Mouse (Mus musculus): Measurements from ENCODE around the gene Inmt. TPM values are rescaled to one million over a fixed set of nuclear protein-coding genes. Genes with fewer than 3 reads are reported as not detected.

Gene Inmt
- polyA plus RNA-seq, 1 experiment from 2014 or later, result not detected

- peaks cover 4% of the 10 kb centered on the region for H3K27me3 ChIP-seq (replicated peaks; ENCODE audit: control insufficient read depth, insufficient read depth, low read length)
- H3K4me3 ChIP-seq (ENCODE audit: low read length), result no peak overlapping the region
- no peak overlapping the region for H3K9ac ChIP-seq (ENCODE audit: low read depth, low read length)
- no peak for ATAC-seq
- H3K9me3 ChIP-seq (ENCODE audit: control insufficient read depth, low read length), result no peaks in the 10 kb centered on the region
- no peak overlapping the region for H3K4me2 ChIP-seq (ENCODE audit: low read length)
- no peaks in the 10 kb centered on the region for H3K4me1 ChIP-seq (ENCODE audit: control insufficient read depth, insufficient read depth, low read depth, low read length)
- H3K36me3 ChIP-seq (ENCODE audit: control insufficient read depth, insufficient read depth, low read length), result no peaks in the 10 kb centered on the region
- WGBS, result 53% methylated on average over 2 of the region's 2 CpGs
- no peak overlapping the region for H3K27ac ChIP-seq (ENCODE audit: low read depth, low read length)
These were observed 613 bp upstream of the Inmt start for GRCm38 (mm10) chr6:55175456-55175855.

- H3K27ac ChIP-seq (ENCODE audit: low read depth, low read length), result no peak overlapping the region
- ATAC-seq, result peak; percentile 48; the same call in 1 of the 2 replicates
- H3K9ac ChIP-seq (ENCODE audit: low read depth, low read length), result no peak overlapping the region
- H3K4me1 ChIP-seq (ENCODE audit: control insufficient read depth, insufficient read depth, low read depth, low read length), result no peaks in the 10 kb centered on the region
- H3K36me3 ChIP-seq (ENCODE audit: control insufficient read depth, insufficient read depth, low read length), result no peaks in the 10 kb centered on the region
- H3K27me3 ChIP-seq (replicated peaks; ENCODE audit: control insufficient read depth, insufficient read depth, low read length), result peaks cover 7% of the 10 kb centered on the region
- no peak overlapping the region for H3K4me2 ChIP-seq (ENCODE audit: low read length)
- no peaks in the 10 kb centered on the region for H3K9me3 ChIP-seq (ENCODE audit: control insufficient read depth, low read length)
- no peak overlapping the region for H3K4me3 ChIP-seq (ENCODE audit: low read length)
- 9% methylated on average over 3 of the region's 3 CpGs for WGBS
These were observed 898 bp downstream of the Inmt start for GRCm38 (mm10) chr6:55173941-55174349.

GRCm38 (mm10) chr6:55173171-55173570 is 1.7 kb downstream of the Inmt start:
- Histone ChIP-seq H3K9me3 (ENCODE audit: control insufficient read depth, low read length) (no peaks in the 10 kb centered on the region), H3K4me3 (ENCODE audit: low read length) (no peak overlapping the region), H3K4me1 (ENCODE audit: control insufficient read depth, insufficient read depth, low read depth, low read length) (no peaks in the 10 kb centered on the region), H3K27me3 (replicated peaks; ENCODE audit: control insufficient read depth, insufficient read depth, low read length) (peaks cover 13% of the 10 kb centered on the region), H3K27ac (ENCODE audit: low read depth, low read length) (no peak overlapping the region), H3K36me3 (ENCODE audit: control insufficient read depth, insufficient read depth, low read length) (no peaks in the 10 kb centered on the region), H3K9ac (ENCODE audit: low read depth, low read length) (no peak overlapping the region), H3K4me2 (ENCODE audit: low read length) (no peak overlapping the region)
- no peak for ATAC-seq
- WGBS, result 51% methylated on average over 10 of the region's 10 CpGs

GRCm38 (mm10) chr6:55171638-55172037 is 3.2 kb downstream of the Inmt start:
- peaks cover 16% of the 10 kb centered on the region for H3K27me3 ChIP-seq (replicated peaks; ENCODE audit: control insufficient read depth, insufficient read depth, low read length)
- H3K9me3 ChIP-seq (ENCODE audit: control insufficient read depth, low read length), result no peaks in the 10 kb centered on the region
- 50% methylated on average over 4 of the region's 4 CpGs for WGBS
- ATAC-seq, result no peak
- no peak overlapping the region for H3K27ac ChIP-seq (ENCODE audit: low read depth, low read length)
- H3K9ac ChIP-seq (ENCODE audit: low read depth, low read length), result no peak overlapping the region
- no peaks in the 10 kb centered on the region for H3K36me3 ChIP-seq (ENCODE audit: control insufficient read depth, insufficient read depth, low read length)
- H3K4me1 ChIP-seq (ENCODE audit: control insufficient read depth, insufficient read depth, low read depth, low read length), result no peaks in the 10 kb centered on the region
- H3K4me2 ChIP-seq (ENCODE audit: low read length), result no peak overlapping the region
- no peak overlapping the region for H3K4me3 ChIP-seq (ENCODE audit: low read length)

GRCm38 (mm10) chr6:55169818-55170217 is 5.0 kb downstream of the Inmt start:
- WGBS, result 54% methylated on average over 5 of the region's 5 CpGs
- ATAC-seq, result no peak
- Histone ChIP-seq H3K9me3 (ENCODE audit: control insufficient read depth, low read length) (no peaks in the 10 kb centered on the region), H3K4me2 (ENCODE audit: low read length) (no peak overlapping the region), H3K4me1 (ENCODE audit: control insufficient read depth, insufficient read depth, low read depth, low read length) (no peaks in the 10 kb centered on the region), H3K9ac (ENCODE audit: low read depth, low read length) (no peak overlapping the region), H3K4me3 (ENCODE audit: low read length) (no peak overlapping the region), H3K36me3 (ENCODE audit: control insufficient read depth, insufficient read depth, low read length) (no peaks in the 10 kb centered on the region), H3K27me3 (replicated peaks; ENCODE audit: control insufficient read depth, insufficient read depth, low read length) (peaks cover 21% of the 10 kb centered on the region), H3K27ac (ENCODE audit: low read depth, low read length) (no peak overlapping the region)

GRCm38 (mm10) chr6:55166777-55167463 is 7.9 kb downstream of the Inmt start:
- ATAC-seq, result peak; percentile 55
- peaks cover 21% of the 10 kb centered on the region for H3K27me3 ChIP-seq (replicated peaks; ENCODE audit: control insufficient read depth, insufficient read depth, low read length)
- H3K4me2 ChIP-seq (ENCODE audit: low read length), result no peak overlapping the region
- H3K4me3 ChIP-seq (ENCODE audit: low read length), result no peak overlapping the region
- H3K9me3 ChIP-seq (ENCODE audit: control insufficient read depth, low read length), result no peaks in the 10 kb centered on the region
- no peaks in the 10 kb centered on the region for H3K4me1 ChIP-seq (ENCODE audit: control insufficient read depth, insufficient read depth, low read depth, low read length)
- no peak overlapping the region for H3K27ac ChIP-seq (ENCODE audit: low read depth, low read length)
- WGBS, result 52% methylated on average over 7 of the region's 7 CpGs
- H3K36me3 ChIP-seq (ENCODE audit: control insufficient read depth, insufficient read depth, low read length), result no peaks in the 10 kb centered on the region
- no peak overlapping the region for H3K9ac ChIP-seq (ENCODE audit: low read depth, low read length)

GRCm38 (mm10) chr6:55163046-55163584 is 11.7 kb downstream of the Inmt start:
- Histone ChIP-seq H3K36me3 (ENCODE audit: control insufficient read depth, insufficient read depth, low read length) (no peaks in the 10 kb centered on the region), H3K4me1 (ENCODE audit: control insufficient read depth, insufficient read depth, low read depth, low read length) (no peaks in the 10 kb centered on the region), H3K9me3 (ENCODE audit: control insufficient read depth, low read length) (no peaks in the 10 kb centered on the region), H3K27ac (ENCODE audit: low read depth, low read length) (no peak overlapping the region), H3K4me2 (ENCODE audit: low read length) (no peak overlapping the region), H3K4me3 (ENCODE audit: low read length) (no peak overlapping the region), H3K27me3 (replicated peaks; ENCODE audit: control insufficient read depth, insufficient read depth, low read length) (peaks cover 16% of the 10 kb centered on the region), H3K9ac (ENCODE audit: low read depth, low read length) (no peak overlapping the region)
- WGBS, result 28% methylated on average over 8 of the region's 8 CpGs
- ATAC-seq, result no peak

GRCm38 (mm10) chr6:55161311-55161761 is 13.5 kb downstream of the Inmt start:
- no peak overlapping the region for H3K9ac ChIP-seq (ENCODE audit: low read depth, low read length)
- no peak for ATAC-seq
- 66% methylated on average over 5 of the region's 5 CpGs for WGBS
- no peak overlapping the region for H3K4me3 ChIP-seq (ENCODE audit: low read length)
- no peaks in the 10 kb centered on the region for H3K36me3 ChIP-seq (ENCODE audit: control insufficient read depth, insufficient read depth, low read length)
- no peak overlapping the region for H3K27ac ChIP-seq (ENCODE audit: low read depth, low read length)
- H3K4me1 ChIP-seq (ENCODE audit: control insufficient read depth, insufficient read depth, low read depth, low read length), result no peaks in the 10 kb centered on the region
- H3K4me2 ChIP-seq (ENCODE audit: low read length), result no peak overlapping the region
- H3K27me3 ChIP-seq (replicated peaks; ENCODE audit: control insufficient read depth, insufficient read depth, low read length), result peaks cover 13% of the 10 kb centered on the region
- no peaks in the 10 kb centered on the region for H3K9me3 ChIP-seq (ENCODE audit: control insufficient read depth, low read length)

- Histone ChIP-seq H3K27ac (ENCODE audit: low read depth, low read length) (no peak overlapping the region), H3K36me3 (ENCODE audit: control insufficient read depth, insufficient read depth, low read length) (no peaks in the 10 kb centered on the region), H3K9ac (ENCODE audit: low read depth, low read length) (no peak overlapping the region), H3K4me2 (ENCODE audit: low read length) (no peak overlapping the region), H3K9me3 (ENCODE audit: control insufficient read depth, low read length) (no peaks in the 10 kb centered on the region), H3K4me1 (ENCODE audit: control insufficient read depth, insufficient read depth, low read depth, low read length) (no peaks in the 10 kb centered on the region), H3K27me3 (replicated peaks; ENCODE audit: control insufficient read depth, insufficient read depth, low read length) (peaks cover 6% of the 10 kb centered on the region), H3K4me3 (ENCODE audit: low read length) (no peak overlapping the region)
- 50% methylated on average over 1 of the region's 1 CpGs for WGBS
- no peak for ATAC-seq
These were observed 15.6 kb downstream of the Inmt start for GRCm38 (mm10) chr6:55159256-55159655.

Data from hindbrain, embryonic 16.5 days (tissue).